Mouse (Mus musculus): ENCODE results near the gene Spsb3.
A peak's percentile ranks its signal among the peaks of the same experiment; 100 is the strongest.

The Spsb3 gene

DNA sequence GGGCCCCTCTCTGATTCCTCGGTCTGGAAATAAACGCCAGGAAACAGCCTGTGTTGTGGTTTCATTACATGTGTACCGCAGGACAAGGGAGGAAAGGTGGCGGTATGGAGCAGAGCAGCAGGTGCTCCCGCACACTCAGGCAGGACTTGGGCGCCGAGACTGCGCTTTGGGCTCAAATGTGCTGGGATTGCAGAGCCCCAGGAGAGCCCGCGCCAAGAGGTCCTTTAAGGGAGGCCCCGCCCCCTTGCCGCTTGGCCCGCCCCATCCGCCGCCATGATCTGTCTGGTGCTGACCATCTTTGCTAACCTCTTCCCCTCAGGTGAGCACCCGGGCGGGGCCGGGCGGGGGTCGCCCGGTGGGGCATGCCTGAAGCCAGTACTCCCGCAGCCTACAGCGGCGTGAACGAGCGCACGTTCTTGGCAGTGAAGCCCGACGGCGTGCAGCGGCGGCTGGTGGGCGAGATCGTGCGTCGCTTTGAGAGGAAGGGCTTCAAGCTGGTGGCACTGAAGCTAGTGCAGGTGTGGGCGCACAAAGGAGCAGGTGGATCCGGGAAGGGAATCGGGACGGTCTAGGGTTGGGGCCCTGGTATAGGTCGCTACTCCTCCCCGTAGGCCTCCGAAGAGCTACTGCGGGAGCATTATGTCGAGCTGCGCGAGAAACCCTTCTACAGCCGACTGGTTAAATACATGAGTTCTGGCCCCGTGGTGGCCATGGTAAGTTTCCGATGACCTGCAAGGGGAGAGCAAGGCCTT is 10.0 kb downstream of the Spsb3 start, which contains the start of gene Nme3:
TSS of gene Nme3 (plus strand) at position 260 of the 752 bp plus-strand sequence.
- no peak for DNase-seq (ENCODE audit: low read depth)

DNA sequence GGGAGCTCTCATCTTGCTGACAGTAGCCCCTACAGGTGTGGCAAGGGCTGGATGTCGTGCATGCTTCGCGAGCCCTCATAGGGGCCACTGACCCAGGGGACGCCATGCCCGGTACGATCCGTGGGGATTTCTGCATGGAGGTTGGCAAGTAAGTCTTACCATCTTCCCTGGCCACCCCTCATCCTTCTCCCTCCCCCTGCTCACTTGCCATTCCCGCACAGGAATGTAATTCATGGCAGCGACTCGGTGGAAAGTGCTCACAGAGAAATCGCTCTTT is 10.5 kb downstream of the Spsb3 start:
- DNase-seq (ENCODE audit: low read depth): no peak

DNA sequence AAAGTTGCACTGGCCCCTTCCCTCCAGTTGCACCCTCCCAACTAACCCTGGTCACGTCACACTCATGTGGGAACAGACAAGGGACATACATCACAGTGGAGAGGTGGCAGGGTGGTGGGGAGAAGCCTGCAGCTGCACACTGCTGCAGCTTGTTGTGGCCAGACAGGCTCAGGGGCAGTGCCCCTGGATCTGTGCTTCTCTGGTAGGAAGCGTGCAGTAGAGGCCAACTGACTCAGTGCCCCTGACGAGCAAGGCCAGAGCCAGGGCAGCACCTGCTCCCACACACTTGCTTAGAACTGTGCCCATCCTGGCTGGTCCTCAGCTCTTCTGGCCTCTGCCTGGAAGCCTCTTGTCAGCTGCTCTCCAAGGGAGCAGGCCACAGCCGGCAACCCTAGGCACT is 11.2 kb downstream of the Spsb3 start:
- no peak for DNase-seq (ENCODE audit: low read depth)

GRCm38 (mm10) chr17:24898041-24898854 is 11.8 kb downstream of the Spsb3 start:
- DNase-seq (ENCODE audit: low read depth): no peak

DNA sequence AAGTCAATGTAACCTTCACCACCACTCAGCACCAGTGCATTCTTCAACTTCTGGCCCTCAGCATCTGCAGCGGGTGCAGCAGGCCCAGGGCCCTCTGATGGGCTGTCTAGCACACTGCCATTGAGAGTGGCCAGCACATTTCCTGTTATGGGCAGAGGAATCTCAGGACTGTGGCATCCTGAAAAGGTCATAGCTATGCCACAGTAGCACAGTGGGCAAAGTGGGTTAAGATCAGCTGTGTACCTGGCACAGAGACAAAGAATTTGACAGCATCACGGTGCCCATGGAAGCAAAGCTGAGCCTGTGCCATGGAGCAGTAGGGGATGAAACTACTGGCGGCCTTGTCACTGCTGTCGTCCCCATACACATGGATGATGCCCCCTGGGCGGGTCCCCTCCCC is 12.7 kb downstream of the Spsb3 start:
- no peak for DNase-seq (ENCODE audit: low read depth)

- no peak for DNase-seq (ENCODE audit: low read depth)
Observed at GRCm38 (mm10) chr17:24900014-24900413, 13.6 kb downstream of the Spsb3 start.

- no peak for DNase-seq (ENCODE audit: low read depth)
Observed at GRCm38 (mm10) chr17:24902124-24902523, 15.7 kb downstream of the Spsb3 start.

DNA sequence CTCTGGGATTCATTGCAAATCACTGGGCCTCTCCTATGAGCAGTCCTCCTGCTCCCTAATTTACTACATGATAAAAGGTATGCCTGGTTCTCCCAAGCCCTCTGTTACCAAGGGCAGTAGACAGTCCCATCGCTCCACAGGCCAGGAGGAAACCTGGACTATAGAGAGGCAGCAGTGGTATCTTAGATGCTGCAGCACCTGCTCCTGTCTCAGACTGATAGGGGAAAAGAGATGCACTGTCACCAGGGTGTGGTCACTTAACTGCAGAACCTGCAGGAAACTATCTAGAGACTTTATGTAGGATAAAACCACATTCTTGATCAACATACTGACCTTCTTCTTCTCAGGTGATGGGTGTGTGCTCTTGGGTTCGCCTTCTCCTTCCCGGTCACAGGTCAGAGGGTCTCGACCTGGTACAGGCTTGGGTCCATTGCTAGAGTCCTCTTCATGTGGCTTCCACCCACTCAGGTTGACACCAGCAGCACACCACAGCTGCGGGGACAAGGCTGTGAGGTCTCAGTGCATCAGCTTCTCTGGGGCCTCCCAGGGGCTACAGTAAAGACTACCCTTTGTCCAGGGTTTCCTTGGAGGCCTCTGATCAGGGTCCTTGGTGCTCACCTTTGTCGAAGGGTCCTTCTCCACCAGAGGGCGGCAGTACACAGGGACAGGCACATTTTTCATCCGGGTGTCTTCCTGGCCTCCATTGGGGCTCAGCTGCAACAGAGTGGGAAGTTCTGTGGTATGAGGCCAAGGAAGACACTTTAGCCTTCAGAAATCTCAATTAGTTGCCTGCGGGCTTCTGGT is 16.4 kb downstream of the Spsb3 start:
- no peak for DNase-seq (ENCODE audit: low read depth)

DNA sequence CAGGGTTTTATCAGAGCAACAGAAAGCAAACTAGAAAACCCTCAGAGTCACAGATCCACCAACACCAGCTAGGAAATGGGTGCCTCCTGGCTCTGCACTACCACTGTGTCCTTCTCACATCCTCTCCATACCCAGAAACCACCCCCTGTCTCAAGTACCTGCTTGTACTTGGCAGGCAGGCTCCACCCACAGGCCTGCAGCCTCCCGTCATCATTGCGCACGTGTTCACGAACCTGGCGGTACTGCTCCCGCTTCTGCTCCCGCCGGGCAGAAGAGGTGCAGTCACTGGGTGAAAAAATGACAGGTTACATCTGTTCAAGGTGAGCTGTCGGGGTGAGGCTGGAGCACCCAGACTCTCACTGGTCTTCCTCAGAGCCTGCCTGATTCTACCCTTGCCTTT is 17.3 kb downstream of the Spsb3 start:
- no peak for DNase-seq (ENCODE audit: low read depth)

- no peak for DNase-seq (ENCODE audit: low read depth)
Observed at GRCm38 (mm10) chr17:24907591-24907990, 21.1 kb downstream of the Spsb3 start.

- DNase-seq (ENCODE audit: low read depth): no peak
Observed at GRCm38 (mm10) chr17:24913984-24914383, 27.5 kb downstream of the Spsb3 start.

DNA sequence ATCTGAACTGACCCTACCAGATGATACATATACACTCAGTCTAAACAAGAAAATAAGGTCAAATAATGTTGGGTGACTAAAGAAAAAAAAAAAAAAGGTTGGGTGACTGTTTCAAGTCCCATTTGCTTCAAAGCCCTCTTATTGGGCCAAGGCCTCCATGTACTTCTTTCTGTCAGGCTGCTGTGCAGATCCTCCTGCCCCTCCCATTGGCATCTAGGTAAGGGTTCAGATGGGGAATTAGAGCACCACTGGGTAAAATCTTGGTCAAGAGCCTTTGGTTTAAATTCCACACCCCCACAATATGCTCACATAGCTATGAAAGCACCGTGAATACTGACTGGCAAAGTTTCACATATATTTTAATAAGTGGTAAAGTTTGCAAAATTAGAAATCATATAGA is 36.8 kb downstream of the Spsb3 start:
- no peak for DNase-seq (ENCODE audit: low read depth)

GRCm38 (mm10) chr17:24929506-24929905 is 43.1 kb downstream of the Spsb3 start:
- no peak for DNase-seq (ENCODE audit: low read depth)

DNA sequence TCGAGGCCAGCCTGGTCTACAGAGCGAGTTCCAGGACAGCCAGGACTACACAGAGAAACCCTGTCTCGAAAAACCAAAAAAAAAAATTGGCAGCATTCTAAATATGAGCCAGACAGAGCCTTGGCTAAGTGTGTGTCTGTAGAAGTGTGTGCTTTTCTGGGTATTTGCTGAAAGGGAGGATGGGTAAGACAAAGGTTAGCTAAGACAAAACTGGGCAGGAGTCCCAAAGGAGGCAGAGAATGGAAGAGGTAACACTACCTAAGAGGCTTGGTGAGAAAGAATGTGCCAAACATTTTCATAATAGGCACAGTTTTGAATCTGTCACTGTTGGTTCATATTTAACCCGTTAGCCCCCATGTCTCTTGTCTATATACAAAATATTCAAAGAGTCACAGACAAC is 46.0 kb downstream of the Spsb3 start:
- DNase-seq (ENCODE audit: low read depth): no peak

GRCm38 (mm10) chr17:24933163-24933562 is 46.7 kb downstream of the Spsb3 start:
- no peak for DNase-seq (ENCODE audit: low read depth)

- DNase-seq (ENCODE audit: low read depth): no peak
Observed at GRCm38 (mm10) chr17:24934926-24935325, 48.5 kb downstream of the Spsb3 start.

- no peak for DNase-seq (ENCODE audit: low read depth)
Observed at GRCm38 (mm10) chr17:24935666-24936065, 49.2 kb downstream of the Spsb3 start.

DNA sequence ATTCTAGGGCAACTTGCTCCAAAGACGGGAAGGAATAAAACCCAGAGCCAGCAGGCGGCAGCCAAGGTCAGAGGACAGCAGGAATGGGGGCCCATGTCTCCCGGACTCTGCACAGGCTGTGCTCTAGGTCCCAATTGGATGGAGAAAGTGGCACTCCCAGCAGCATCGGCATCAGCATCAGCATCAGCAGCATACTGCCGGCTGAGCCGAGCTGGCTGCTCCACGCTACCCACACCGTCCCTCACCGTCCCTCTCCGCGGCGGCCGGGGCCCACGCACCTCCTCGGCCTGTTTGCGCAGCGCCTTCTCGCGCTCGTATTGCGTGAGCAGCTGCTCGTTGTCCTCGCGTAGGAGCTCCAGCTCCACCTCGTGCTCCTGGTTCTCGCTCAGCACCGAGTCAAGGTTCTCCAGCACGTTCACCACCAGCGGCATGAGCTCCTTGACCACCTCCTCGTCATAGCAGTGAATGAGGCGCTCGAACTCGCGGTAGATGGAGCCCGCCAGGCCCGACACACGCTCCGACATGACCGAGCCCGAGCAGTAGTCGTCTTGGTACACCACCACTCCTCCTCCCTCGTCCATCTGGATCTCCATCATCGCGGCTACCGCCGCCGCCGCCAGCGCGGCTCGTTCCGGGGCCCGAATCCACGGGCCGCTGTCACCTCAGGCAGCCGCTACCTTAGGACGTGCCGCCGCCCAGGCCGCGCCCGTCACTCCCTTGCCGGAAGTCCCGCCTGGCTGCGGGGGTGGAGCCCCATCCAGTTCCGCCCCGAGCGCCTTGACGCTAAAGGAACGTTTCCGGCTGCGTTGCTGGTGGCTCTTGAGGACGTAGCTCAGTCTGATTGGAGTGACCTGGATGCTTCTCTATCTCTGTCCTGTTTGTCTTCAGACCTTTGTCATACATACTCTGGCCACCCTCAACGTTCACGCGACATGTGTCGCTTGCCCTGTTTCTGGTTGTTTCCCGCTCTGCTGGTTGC is 50.1 kb downstream of the Spsb3 start, which contains the start of gene Mapk8ip3:
TSS of gene Mapk8ip3 (minus strand) at position 719 of the 979 bp plus-strand sequence.
- peak; percentile 75 for DNase-seq (ENCODE audit: low read depth)

GRCm38 (mm10) chr17:24937266-24937665 is 50.8 kb downstream of the Spsb3 start:
- DNase-seq (ENCODE audit: low read depth): no peak
